Mouse (Mus musculus): ENCODE data around the gene Utp6. TPM values are rescaled to one million over a fixed set of nuclear protein-coding genes. Genes with fewer than 3 reads are reported as not detected.

The Utp6 gene
- 93.8 and 97.9 TPM in 2 replicates for total RNA-seq (2012; rRNA removed)
- polyA plus RNA-seq (2012; ENCODE audit: insufficient read depth in 1 of 2, insufficient read length in 2 of 2, low read depth in 1 of 2, low replicate concordance in 2 of 2, missing spikeins in 1 of 2) = 10 to 100 TPM in 1 of 2 experiments, not detected in 1; 88.6 TPM

DNA sequence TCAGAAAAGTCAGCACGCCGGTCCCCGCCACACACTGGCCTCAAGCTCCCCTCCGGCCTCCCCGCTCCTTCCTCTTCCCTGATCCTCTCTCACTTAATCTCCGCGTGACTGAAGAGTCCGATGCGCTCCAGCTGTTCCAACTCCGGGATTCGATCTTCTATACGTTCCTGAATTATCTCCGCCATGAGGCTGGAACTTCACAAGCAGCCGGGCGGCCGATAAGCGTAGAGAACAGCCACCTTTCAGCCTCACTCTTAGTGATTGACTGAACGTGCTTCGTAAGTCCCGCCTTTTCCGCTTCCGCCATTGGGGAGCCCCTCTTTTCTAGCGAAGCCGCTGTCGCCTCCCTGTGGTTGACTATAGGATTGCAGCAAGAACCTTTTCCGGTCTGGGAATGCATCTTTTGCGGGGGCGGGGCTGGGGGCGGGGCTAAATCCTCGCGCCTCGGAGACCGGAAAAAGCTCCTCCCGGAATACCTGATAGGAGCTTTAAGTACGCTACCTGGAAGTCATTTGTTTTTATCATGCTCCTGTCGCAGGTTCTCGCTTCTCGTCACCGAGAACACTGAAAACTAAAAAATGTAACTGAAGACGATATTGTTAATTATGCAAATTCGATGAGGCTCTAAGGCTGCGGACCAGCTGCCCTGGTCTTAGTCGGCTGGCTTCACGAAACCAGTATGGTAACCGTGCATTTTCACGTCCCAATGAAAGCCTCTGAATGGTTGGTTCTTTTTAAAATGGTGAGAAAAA, at the start of gene Utp6:
TSS of gene Utp6 (minus strand) at position 266 of the 752 bp plus-strand sequence.
- Histone ChIP-seq H3K27ac (ENCODE audit: control insufficient read depth, low read depth, low read length) (peak within 1 kb of the TSS; percentile 75), H3K9me3 (replicated peaks; ENCODE audit: insufficient read depth, low read length) (no peaks in the 10 kb centered on the region), H3K36me3 (ENCODE audit: control insufficient read depth in 1 of 2, insufficient read depth in 2 of 2, low read length in 2 of 2) (peaks cover 13 to 19% of the 10 kb centered on the region in 2 experiments), H3K9ac (ENCODE audit: control insufficient read depth, low read depth, low read length, poor library complexity, severe bottlenecking) (peak within 1 kb of the TSS; percentile 76), H3K79me2 (ENCODE audit: control insufficient read depth, insufficient read depth, low read length, poor library complexity) (peaks cover 22% of the 10 kb centered on the region), H3K27me3 (ENCODE audit: control insufficient read depth in 1 of 2, insufficient read depth in 2 of 2, low read length in 2 of 2) (no peaks in the 10 kb centered on the region; a peak in 1 of 4 replicates), H3K4me3 (ENCODE audit: control insufficient read depth in 1 of 2, insufficient read depth in 1 of 2, low read depth in 2 of 2, low read length in 2 of 2) (peak within 1 kb of the TSS; percentile 78 to 95), H3K4me1 (ENCODE audit: control insufficient read depth in 1 of 2, insufficient read depth in 2 of 2, low read length in 2 of 2) (peaks cover 0 to 2% of the 10 kb centered on the region in 2 experiments; a peak in 1 of 4 replicates)
- DNase-seq (ENCODE audit: low read depth, low spot score) = peak; percentile 100
- peak; percentile 55 for TF ChIP-seq ZNF384 (IDR thresholded peaks at IDR 0.05; ENCODE audit: low read depth, low read length)
- peak; percentile 97 for TF ChIP-seq SIN3A (IDR thresholded peaks at IDR 0.05; ENCODE audit: low read length)
- peak; percentile 65 for TF ChIP-seq TAL1 (IDR thresholded peaks at IDR 0.05; ENCODE audit: low read length)
- peak; percentile 37; the same call in 1 of the 2 replicates for TF ChIP-seq SMC3 (IDR thresholded peaks at IDR 0.05; ENCODE audit: low read depth, low read length)
- no peak for TF ChIP-seq GABPA (IDR thresholded peaks at IDR 0.05; ENCODE audit: low read depth, low read length)
- peak; percentile 59; the same call in 1 of the 2 replicates for TF ChIP-seq RCOR1 (IDR thresholded peaks at IDR 0.05; ENCODE audit: low read depth, low read length)
- TF ChIP-seq KAT2A (conservative IDR thresholded peaks at IDR 0.05; ENCODE audit: low read depth, low read length) = peak; percentile 63
- peak; percentile 90; the same call in 1 of the 2 replicates for TF ChIP-seq MAZ (IDR thresholded peaks at IDR 0.05; ENCODE audit: low read depth, low read length)
- no peak for TF ChIP-seq JUND (IDR thresholded peaks at IDR 0.05; ENCODE audit: low read depth, low read length)
- no peak; the same call in 1 of the 2 replicates for TF ChIP-seq E2F4 (IDR thresholded peaks at IDR 0.05; ENCODE audit: borderline replicate concordance, low read depth, low read length)
- peak; percentile 94 for TF ChIP-seq MYC (IDR thresholded peaks at IDR 0.05; ENCODE audit: low read depth, low read length)
- peak; percentile 95 to 99 for TF ChIP-seq POLR2A (IDR thresholded peaks at IDR 0.05; ENCODE audit: control insufficient read depth in 1 of 2, insufficient read depth in 1 of 2, low read depth in 1 of 2, low read length in 2 of 2, poor library complexity in 1 of 2)
- no peak for TF ChIP-seq CHD1 (IDR thresholded peaks at IDR 0.05; ENCODE audit: low read depth, low read length)
- TF ChIP-seq MYB (IDR thresholded peaks at IDR 0.05; ENCODE audit: low read depth, low read length) = no peak
- no peak for TF ChIP-seq MAFK (IDR thresholded peaks at IDR 0.05; ENCODE audit: borderline replicate concordance, low read depth, low read length)
- TF ChIP-seq ZC3H11A (IDR thresholded peaks at IDR 0.05; ENCODE audit: low read depth, low read length) = 0 out of 2 replicates have a peak, but pooled peaks have one; percentile 9
- no peak for TF ChIP-seq USF2 (IDR thresholded peaks at IDR 0.05; ENCODE audit: borderline replicate concordance in 1 of 2, insufficient read depth in 1 of 2, low read depth in 1 of 2, low read length in 2 of 2)
- TF ChIP-seq EP300 (IDR thresholded peaks at IDR 0.05; ENCODE audit: low read depth in 1 of 2, low read length in 2 of 2) = 0 out of 4 replicates have a peak, but pooled peaks have one; percentile 5 to 15
- peak; percentile 88 for TF ChIP-seq HCFC1 (IDR thresholded peaks at IDR 0.05; ENCODE audit: low read depth, low read length)
- TF ChIP-seq ZMIZ1 (IDR thresholded peaks at IDR 0.05; ENCODE audit: low read depth, low read length) = peak; percentile 91
- TF ChIP-seq ZKSCAN1 (IDR thresholded peaks at IDR 0.05; ENCODE audit: low read depth, low read length) = no peak
- TF ChIP-seq POLR2AphosphoS2 (IDR thresholded peaks at IDR 0.05; ENCODE audit: low read length) = peak; percentile 96
- peak; percentile 77 for TF ChIP-seq BHLHE40 (IDR thresholded peaks at IDR 0.05; ENCODE audit: borderline replicate concordance, low read depth, low read length)
- no peak for TF ChIP-seq NRF1 (IDR thresholded peaks at IDR 0.05; ENCODE audit: insufficient read depth, low read depth, low read length, poor library complexity, severe bottlenecking)
- TF ChIP-seq TCF12 (IDR thresholded peaks at IDR 0.05; ENCODE audit: low read depth, low read length) = peak; percentile 74
- TF ChIP-seq RAD21 (IDR thresholded peaks at IDR 0.05; ENCODE audit: low read depth, low read length) = peak; percentile 33
- no peak for TF ChIP-seq UBTF (IDR thresholded peaks at IDR 0.05; ENCODE audit: borderline replicate concordance, insufficient read depth, low read depth, low read length)
- peak; percentile 22; the same call in 1 of the 2 replicates for TF ChIP-seq USF1 (IDR thresholded peaks at IDR 0.05; ENCODE audit: low read depth, low read length)
- peak; percentile 72 for TF ChIP-seq ETS1 (IDR thresholded peaks at IDR 0.05; ENCODE audit: low read depth, low read length)
- no peak for TF ChIP-seq MEF2A (IDR thresholded peaks at IDR 0.05; ENCODE audit: extremely low read depth, insufficient replicate concordance, low read depth, low read length, poor library complexity, severe bottlenecking)
- peak; percentile 96 for TF ChIP-seq NELFE (IDR thresholded peaks at IDR 0.05; ENCODE audit: low read depth, low read length)
- no peak for TF ChIP-seq CHD2 (IDR thresholded peaks at IDR 0.05; ENCODE audit: low read length)
- TF ChIP-seq MAX (IDR thresholded peaks at IDR 0.05; ENCODE audit: low read length) = peak; percentile 92
- peak; percentile 96 for TF ChIP-seq TBP (IDR thresholded peaks at IDR 0.05; ENCODE audit: low read depth, low read length)
